Mouse (Mus musculus): ENCODE results near the gene Nfic.
"Not testable (repeated sequence)": the region's sequence is repeated elsewhere in the genome, so short reads cannot be mapped to it uniquely, and the experiment has no call there.

Gene Nfic

GRCm38 (mm10) chr10:81460951-81461350 is 5.5 kb upstream of the Nfic start:
- no peak for DNase-seq (ENCODE audit: extremely low spot score, low read depth, low spot score)

- no peak for DNase-seq (ENCODE audit: extremely low spot score, low read depth, low spot score)
Observed at GRCm38 (mm10) chr10:81460471-81460870, 5.0 kb upstream of the Nfic start.

DNA sequence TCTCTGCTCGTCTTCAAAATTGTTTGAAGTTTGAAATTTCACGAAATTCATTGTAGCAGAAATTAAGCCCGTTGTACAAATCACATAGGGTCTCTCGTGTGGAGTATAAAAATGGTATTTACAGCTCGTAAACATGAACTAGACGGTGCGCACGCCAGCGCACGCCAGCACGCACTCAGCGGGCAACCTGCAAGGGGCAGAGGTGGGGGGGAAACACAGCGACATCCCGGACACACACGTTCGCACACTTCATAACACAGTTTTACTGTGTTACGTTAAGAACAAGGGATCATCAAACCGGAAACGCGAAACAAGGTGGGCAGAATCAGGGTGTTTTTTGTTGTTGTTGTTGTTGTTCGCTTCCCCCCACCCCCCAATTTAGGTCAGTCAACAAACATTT is 4.0 kb upstream of the Nfic start:
- no peak for DNase-seq (ENCODE audit: extremely low spot score, low read depth, low spot score)

DNA sequence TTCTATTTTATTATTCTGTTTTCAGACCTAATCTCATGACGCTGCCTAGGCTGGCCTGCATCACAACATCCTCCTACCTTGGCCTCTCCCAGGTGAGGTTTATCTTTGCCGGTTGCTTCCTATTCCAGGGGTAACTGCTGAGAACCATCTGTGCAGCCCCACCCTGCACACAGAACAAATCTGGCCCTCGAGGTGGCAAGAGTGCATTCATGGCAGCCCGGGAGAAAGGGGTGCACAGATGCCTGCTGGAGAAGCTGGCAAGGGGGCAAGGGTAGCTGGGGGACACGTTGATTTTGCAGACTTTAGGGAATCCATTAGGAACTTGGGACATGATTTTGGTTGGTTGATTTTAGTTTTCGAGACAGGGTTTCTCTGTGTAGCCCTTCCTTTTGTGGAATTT is 2.8 kb upstream of the Nfic start:
- DNase-seq (ENCODE audit: extremely low spot score, low read depth, low spot score) = no peak

DNA sequence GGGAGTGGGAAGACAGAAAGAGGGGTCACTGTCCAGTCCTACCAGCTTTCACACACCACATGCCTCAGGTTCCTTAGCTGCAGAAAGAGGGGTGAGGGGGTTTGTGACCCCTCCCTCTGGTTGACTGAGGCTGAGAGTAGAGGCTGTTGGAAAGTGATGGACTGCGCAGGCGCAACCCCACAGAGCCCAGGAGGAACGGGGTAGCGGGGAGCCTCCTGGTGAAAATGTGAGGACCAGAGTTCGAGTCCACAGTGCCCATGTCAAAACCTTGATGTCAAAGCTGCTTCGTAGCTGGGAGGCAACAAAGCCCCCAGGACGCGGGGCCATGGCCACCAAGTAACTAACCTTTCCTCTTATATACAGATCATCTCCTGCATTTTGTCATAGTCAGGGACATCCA is 2.2 kb upstream of the Nfic start:
- no peak for DNase-seq (ENCODE audit: extremely low spot score, low read depth, low spot score)

- no peak for DNase-seq (ENCODE audit: extremely low spot score, low read depth, low spot score)
Observed at GRCm38 (mm10) chr10:81456983-81457563, 1.6 kb upstream of the Nfic start.

DNA sequence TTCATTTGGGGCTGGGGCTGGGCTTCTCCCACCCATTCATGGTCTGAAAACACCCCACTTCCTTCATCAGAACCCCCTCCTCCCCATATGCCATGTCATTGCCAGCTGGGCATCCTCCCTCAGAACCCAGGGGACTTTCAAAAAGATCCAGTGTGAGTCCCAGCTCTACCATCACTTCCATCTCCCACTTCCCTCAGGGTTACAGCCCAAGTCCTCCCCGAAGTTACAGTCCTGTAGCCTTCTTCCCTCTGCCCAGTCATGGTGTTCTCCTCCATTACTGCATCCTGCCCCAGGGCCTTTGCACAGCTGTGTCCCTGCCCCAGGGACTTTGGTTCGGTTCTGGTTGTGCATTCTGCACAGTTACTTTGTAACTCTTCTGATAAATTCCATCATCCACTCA is 1.3 kb downstream of the Nfic start:
- DNase-seq (ENCODE audit: extremely low spot score, low read depth, low spot score) = no peak

DNA sequence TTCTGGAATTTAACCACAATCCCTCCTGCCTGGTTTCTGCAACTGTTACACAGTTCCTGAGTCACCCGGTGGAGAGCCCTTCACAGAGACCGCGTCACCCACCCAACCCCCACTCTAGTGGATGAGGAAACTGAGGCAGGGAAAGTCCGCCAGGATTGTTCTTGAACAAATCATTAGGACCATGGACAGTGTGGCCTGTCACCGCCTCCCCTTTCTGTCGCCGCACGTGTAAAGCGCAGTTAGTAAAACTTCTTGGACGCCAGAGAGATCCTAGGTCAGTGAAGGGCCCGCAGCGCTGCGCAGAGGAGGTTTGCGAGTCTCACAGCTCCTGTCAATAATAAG is 2.5 kb downstream of the Nfic start:
- no peak for DNase-seq (ENCODE audit: extremely low spot score, low read depth, low spot score)

GRCm38 (mm10) chr10:81452237-81452946 is 3.0 kb downstream of the Nfic start:
- DNase-seq (ENCODE audit: extremely low spot score, low read depth, low spot score) = no peak

- DNase-seq (ENCODE audit: extremely low spot score, low read depth, low spot score) = no peak
Observed at GRCm38 (mm10) chr10:81451365-81451745, 4.1 kb downstream of the Nfic start.

DNA sequence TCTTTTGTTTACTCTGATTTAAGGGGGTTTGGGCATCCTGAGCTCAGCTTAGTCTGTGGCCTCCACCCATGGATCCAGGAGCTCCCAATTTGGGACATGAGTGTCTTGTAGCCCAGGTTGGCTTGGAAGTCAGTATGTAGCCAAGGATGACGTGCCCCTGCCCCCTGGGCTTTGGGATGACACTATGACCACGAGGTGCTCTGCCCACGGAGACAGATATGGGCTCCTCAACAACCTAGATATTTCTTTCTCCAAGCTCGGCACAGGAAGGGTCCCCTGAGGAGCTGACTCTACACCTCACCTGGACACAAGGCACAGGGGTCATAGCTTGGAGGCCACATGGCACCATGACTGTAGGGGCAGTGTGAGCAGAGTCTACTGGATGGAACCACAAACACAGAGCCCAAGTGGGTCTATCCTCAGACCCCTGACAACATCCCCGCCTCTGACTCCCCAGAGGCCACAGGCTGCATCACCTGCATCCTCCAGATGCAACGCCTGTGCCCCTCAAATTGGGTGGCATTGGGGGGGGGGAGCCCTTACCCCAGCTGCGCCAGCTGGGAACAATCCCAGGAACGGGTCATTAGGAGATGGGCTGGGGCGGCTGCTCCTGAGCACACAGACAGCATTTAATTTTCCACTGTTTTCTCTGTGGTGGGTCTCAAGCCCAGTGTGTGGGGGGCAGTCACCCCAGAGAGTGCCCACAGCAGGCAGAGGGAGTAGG is 4.6 kb downstream of the Nfic start:
- DNase-seq (ENCODE audit: extremely low spot score, low read depth, low spot score) = no peak

DNA sequence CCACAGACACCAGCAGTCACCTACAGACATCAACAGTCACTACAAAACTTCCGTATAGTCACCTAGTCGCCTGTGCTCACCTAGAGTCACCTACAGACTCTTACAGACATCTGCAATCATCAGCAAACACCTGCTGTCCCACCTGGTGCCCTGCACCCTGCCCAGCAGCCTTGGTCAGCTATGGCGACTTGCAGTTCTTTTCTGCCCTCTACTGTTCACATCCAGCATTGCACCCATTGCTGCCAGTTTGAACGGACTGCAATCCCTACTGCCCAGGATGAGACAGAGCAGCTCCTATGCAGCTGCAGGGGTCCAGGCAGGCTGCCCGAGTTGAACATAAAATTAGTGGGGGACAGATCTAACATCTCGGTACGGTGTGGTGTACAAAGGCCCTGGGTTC is 5.3 kb downstream of the Nfic start:
- DNase-seq (ENCODE audit: extremely low spot score, low read depth, low spot score) = peak; percentile 75

DNA sequence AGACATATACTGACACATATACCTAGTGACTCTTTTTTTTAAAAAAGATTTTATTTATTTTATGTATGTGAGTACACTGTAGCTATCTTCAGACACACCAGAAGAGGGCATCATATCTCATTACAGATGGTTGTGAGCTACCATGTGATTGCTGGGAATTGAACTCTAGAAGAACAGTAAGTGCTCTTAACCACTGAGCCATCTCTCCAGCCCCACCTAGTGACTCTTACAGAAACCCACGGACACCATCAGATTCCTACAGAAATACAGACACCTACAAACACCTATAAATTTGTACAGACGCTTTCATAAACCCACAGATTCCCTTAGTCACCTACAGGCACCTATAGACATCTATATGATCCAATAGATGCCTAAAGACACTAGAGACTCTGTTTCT is 9.9 kb downstream of the Nfic start:
- DNase-seq (ENCODE audit: extremely low spot score, low read depth, low spot score) = not testable (repeated sequence)

GRCm38 (mm10) chr10:81441019-81441418 is 14.4 kb downstream of the Nfic start:
- DNase-seq (ENCODE audit: extremely low spot score, low read depth, low spot score) = no peak

GRCm38 (mm10) chr10:81435436-81435835 is 20.0 kb downstream of the Nfic start:
- no peak for DNase-seq (ENCODE audit: extremely low spot score, low read depth, low spot score)

DNA sequence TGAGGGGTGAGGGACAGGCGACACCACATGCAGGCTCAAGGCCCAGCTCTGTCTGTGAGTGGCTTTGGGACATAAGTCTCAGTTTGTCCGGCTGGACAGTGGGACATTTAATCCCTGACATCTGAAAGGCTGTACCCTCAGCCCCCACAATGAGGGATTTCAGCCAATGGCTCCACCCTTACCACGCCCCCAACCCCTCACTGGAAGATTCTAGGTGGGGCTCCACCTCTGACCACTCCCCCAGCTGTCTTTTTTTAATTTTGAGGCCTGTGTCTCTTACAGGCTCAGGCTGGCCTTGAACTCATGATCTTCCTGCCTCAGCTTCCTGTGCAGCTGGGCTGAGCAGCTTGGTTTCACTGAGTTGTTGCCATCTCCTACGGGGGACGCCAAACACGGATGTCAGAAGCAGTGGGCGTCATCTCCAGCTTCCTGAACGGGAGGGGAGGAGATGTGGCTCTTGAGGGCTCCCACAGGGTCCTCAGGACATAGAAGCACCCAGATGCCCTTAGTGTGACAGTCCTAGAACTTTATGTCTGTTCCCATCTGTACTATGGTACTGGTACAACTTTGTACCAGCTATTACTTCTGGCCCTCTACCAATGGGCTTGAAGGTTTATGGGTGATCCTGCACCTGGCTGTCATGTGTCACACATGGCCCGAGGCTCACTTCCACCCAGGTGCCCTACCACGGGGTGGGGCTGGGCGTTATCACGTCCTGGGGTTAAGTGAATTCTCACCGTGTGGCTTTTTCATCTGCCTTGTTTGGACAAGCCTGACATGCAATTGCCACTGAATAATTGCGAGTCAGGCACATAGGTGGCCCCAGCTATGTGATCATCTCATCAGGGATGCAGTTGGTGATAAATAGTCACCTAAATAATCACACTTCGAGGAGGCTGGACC is 20.8 kb downstream of the Nfic start:
- no peak for DNase-seq (ENCODE audit: extremely low spot score, low read depth, low spot score)

- DNase-seq (ENCODE audit: extremely low spot score, low read depth, low spot score) = no peak
Observed at GRCm38 (mm10) chr10:81433541-81434289, 21.7 kb downstream of the Nfic start.

DNA sequence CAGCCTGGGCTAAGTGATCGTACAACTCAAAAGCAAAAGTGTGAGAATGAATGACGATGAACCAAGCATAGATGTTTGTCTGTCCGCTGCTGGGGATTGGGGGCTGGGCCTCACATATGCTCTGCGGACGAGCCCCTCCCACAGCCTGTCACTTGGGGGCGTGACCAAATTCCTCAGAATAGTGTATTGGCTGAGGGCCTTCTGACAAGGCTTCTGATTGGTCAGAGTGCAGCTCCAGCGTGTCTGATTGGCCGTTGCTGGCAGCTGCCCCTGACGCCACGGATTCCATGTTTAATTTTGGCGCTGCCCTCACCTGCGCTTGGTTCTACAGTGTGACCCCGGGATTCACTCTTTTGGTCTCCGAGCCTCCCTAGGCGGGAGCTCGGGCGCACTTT is 22.6 kb downstream of the Nfic start:
- peak; percentile 63 for DNase-seq (ENCODE audit: extremely low spot score, low read depth, low spot score)

- DNase-seq (ENCODE audit: extremely low spot score, low read depth, low spot score) = no peak
Observed at GRCm38 (mm10) chr10:81432169-81432867, 23.1 kb downstream of the Nfic start.

GRCm38 (mm10) chr10:81431526-81432168 is 23.8 kb downstream of the Nfic start:
- DNase-seq (ENCODE audit: extremely low spot score, low read depth, low spot score) = no peak
